Mouse (Mus musculus) layer of hippocampus, adult 8-10 months (tissue): ENCODE measurements around the gene Ccdc38. TPM values are rescaled to one million over a fixed set of nuclear protein-coding genes. Genes with fewer than 3 reads are reported as not detected.

ENCODE experiments used
- DNase-seq, 2 experiments: peaks; one replicate each; pipeline ENCODE4 v3.0.0; 2022; ENCODE audit warnings: low spot score in 2 of 2
- total RNA-seq, 4 experiments: library from RNA; stranded (reverse); gene quantifications; 2 replicates each; pipeline ENCODE4 v1.2.4; 2022

The Ccdc38 gene
- total RNA-seq, 4 experiments from 2014 or later = 0.14 TPM; not detected in 3

DNA sequence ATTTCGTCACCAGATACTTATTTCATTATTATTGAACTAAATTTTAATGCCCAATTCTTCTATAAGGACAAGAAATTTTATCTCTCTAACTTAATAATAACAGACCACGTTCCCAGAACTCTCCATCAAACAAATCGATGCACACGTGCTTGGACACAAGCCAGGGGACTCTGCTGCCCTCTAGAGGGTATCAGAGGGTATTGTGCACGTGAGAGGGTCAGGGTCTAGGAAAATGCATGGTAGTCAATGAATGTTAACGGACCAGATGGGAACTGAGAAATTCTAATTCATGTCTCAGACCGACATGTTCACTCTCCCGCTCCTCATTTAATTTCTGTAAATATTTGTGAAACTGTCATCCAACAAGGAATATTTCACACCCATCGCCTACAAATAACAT is 67.6 kb downstream of the Ccdc38 start:
- no peak for DNase-seq

DNA sequence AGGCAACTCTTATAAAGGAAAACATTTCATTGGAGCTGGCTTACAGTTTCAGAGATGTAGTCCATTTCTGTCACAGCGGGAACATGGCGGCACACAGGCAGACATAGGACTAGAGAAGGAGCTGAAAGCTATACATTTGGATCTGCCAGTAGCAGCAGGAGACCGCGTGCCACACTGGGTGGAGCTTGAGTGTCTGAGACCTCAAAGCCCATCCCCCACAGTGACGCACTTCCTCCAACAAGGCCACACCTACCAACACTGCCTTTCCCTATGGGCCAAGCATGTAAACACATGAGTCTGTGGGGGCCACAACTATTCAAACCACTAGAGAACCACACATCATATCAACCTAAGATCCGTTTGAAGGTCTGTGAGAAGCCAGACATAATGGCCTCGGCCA is 68.8 kb downstream of the Ccdc38 start:
- DNase-seq = no peak

DNA sequence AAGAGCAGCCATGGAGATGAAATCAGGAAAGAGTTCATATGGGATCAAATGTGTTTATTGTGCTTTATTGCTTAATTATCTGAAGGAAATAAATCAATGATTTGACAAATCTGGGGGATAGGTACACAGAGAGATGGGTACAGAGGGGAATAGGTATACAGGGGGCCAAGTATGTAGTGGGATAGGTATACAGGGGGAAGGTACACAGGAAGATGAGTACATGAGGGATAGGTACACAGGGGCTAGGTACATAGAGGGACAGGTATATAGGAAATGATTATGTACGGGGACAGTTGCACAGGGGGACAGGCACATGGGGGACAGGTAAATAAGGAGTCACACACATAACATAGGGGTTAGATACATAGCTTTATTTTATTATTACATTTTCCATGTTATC is 70.5 kb downstream of the Ccdc38 start:
- no peak for DNase-seq

DNA sequence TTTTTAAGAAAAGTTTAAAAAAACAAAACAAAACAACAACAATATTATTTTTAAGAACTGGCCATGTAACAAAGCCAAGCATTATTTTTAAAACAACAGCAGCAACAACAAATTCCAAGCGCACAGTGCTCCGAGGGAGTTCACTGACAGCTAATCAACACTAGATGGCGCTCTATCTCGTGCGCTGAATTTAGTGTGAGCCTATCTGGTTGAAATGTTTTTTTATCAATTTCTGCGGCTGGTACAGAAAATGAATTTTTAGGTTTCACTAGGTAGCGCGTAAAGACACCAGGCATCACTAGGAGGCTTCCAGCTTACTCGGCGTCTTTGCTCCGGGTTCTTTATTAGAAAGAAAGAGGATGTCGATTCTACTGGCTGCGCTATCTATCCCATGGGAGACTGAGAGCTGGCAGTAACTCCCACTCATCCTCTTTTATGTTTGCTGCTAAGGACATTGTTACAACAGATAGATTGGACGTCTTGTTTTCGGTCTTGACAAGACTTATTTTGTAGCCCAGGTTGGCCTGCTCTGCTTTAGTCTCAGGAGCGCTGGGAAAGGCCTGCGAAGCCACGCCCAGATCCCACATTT is 71.1 kb downstream of the Ccdc38 start:
- DNase-seq = peak in 1 of 2 experiments; percentile 44

DNA sequence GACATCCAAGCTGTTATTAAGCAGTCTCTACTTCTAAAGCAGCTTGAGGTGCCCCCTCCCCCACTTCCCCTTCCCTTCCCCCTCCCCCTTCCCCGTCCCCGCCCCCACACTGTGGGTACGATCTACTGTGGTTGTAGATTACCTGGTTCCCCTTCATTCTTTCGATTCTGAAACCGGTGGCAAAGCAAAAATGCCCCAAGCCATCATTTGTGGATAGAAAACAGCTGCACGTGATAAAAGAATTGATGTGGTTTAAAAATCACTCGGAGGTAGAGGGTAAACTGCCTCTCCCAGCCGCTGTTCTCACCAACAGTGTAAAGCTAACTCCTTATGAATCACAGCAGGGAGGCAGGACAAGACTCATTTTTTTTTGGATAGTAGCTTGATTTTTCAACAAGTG is 74.4 kb downstream of the Ccdc38 start:
- no peak for DNase-seq

DNA sequence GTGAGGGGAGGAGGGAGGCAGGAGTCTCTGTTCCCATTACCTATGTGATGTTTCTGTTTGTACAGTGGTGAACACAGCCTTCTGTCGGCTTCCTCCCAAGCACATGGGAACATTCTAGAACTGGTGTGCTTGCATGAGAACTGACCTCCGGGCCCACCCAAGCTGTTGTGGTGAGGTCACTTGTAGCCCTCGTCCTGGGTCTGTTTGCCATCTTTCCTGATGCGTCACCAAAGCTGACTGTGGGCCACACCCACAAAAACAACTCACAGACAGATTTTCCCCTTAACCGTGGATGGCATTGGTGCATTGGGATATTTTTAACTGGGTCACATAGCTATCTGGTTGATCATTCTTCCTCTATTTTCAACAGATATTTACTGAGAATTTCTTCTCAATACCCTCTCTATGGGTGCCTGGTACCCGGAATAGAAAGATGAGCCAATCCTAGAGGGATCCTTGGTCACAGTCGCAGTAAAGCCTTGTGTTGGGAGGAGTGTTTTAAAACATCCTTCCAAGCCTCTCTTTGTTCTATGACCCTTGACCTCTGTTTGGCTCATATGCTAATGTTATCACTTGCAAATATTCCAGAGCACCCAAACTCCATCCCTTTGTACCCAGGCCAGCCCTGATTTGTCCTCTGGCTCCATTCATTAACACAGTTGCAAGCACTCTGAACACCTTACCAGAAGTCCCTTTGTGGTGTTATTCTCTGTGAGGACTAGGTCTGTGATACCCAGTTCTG is 80.2 kb downstream of the Ccdc38 start:
- no peak for DNase-seq

DNA sequence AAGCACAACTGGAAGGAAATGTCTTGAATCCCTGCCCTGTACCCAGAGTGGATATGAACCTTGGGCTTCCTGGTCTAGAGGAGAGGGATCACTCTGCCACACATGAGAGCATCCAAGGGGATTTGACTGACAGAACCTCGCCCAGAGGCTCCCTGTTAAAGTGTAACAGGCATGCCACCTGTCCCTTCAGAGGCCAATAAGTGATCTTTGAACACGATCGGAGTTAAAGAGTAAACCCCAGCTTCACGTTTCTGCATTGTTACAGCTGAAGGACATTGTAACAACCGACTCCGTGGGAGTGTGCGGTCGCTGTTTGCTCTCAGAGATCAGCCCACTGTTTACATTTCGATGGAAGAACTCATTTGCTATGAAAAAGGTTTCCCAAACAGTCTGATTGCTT is 83.3 kb downstream of the Ccdc38 start:
- no peak for DNase-seq

DNA sequence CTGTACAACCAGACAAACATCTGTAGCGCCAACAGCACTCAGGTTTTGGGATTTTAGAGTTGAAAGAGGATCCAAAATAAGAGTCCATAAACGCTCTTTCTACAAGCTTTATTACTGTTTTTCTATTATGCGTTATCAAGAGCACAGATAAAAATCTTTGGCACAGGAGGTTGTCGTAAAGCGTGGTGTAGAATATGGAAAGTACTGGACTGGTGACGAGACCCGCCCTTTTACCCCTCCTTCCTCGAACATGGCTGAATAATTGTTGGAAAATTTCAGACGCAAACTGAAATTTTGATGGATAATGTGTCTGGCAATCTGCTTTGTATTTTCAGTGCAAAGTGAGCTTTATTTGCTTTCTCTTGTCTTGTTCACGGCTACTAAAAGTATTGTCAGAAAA is 83.7 kb downstream of the Ccdc38 start:
- no peak for DNase-seq

DNA sequence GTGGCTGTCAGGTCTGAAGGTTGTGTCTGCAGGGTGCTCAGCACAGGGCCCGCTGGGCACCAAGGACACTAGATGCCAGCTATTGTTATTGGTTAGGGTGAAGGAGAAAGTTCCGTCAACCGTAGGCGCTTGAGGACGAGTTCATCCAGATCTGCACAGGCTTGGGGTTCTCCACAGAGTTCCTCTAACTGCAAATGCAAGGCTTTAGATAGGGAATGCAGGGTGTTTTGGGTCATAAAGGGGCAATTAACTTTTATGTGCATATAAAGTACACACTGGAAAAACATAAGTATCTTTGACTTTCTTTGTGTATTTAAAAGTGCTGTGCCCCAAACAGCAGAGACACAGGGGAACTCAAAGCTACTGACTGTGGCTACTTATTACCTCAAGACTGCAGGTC is 89.9 kb downstream of the Ccdc38 start:
- DNase-seq = no peak

DNA sequence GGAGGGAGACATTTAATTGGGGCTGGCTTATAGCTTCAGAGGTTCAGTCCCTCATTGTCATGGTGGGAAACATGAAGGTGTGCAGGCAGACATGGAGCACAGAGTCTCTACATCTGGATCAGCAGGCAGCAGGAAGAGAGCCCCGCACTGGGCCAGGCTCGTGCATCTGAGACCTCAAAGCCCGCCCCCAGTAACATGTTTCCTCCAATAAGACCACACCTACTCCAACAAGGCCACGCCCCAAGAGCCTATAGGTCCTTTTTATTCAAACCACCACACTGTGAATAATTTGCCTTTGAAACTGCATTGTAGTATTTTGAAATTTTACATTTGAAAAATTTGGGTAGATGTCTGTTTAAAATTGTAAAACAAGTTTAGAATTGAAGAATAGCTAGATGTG is 91.7 kb downstream of the Ccdc38 start:
- no peak for DNase-seq

DNA sequence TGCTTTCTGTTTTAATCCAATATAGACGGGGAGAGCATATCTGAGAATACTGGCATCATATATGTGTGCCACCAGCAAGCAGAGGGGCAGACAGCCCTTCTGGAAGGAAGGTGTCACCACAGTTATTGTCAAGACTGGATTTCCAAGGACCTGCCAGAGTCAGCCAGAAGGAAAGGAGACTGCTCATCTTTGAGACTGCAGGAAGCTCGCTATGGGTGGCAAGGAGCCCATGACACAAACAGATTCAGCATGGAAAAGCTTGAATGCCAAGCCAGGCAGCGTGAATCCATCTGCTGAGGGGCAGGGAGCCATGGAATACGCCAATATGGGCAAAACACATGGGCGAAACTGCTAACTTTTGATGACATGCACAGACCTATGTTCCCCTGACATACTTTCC is 93.1 kb downstream of the Ccdc38 start:
- peak in 1 of 2 experiments; percentile 19 for DNase-seq

Other genes with a start within 250 kb of the Ccdc38 start
- 10 to 100 TPM in 2 of 4 experiments, 1 to 10 TPM in 2; 7.5 to 18.4 (median 12.0) TPM for gene Elk3, start 229.5 kb upstream of the Ccdc38 start, total RNA-seq
- gene Lta4h, start 87.2 kb upstream of the Ccdc38 start, total RNA-seq = 10 to 100 TPM; 55.0 to 62.8 (median 60.4) TPM
- gene Hal, start 51.9 kb upstream of the Ccdc38 start, total RNA-seq = under 1 TPM; 0.16 to 0.75 (median 0.46) TPM
- under 1 TPM; 0.25 to 0.52 (median 0.34) TPM for gene Amdhd1, start 599 bp upstream of the Ccdc38 start, total RNA-seq
- 10 to 100 TPM in 2 of 4 experiments, 1 to 10 TPM in 2; 6.6 to 13.3 (median 10.9) TPM for gene Snrpf, start 49.1 kb downstream of the Ccdc38 start, total RNA-seq
- 1 to 10 TPM; 6.3 to 7.9 (median 7.3) TPM for gene Ntn4, start 100.0 kb downstream of the Ccdc38 start, total RNA-seq